Mouse (Mus musculus): ENCODE results near the gene Pde6d.
"Not testable (repeated sequence)": the region's sequence is repeated elsewhere in the genome, so short reads cannot be mapped to it uniquely, and the experiment has no call there.

The Pde6d gene

DNA sequence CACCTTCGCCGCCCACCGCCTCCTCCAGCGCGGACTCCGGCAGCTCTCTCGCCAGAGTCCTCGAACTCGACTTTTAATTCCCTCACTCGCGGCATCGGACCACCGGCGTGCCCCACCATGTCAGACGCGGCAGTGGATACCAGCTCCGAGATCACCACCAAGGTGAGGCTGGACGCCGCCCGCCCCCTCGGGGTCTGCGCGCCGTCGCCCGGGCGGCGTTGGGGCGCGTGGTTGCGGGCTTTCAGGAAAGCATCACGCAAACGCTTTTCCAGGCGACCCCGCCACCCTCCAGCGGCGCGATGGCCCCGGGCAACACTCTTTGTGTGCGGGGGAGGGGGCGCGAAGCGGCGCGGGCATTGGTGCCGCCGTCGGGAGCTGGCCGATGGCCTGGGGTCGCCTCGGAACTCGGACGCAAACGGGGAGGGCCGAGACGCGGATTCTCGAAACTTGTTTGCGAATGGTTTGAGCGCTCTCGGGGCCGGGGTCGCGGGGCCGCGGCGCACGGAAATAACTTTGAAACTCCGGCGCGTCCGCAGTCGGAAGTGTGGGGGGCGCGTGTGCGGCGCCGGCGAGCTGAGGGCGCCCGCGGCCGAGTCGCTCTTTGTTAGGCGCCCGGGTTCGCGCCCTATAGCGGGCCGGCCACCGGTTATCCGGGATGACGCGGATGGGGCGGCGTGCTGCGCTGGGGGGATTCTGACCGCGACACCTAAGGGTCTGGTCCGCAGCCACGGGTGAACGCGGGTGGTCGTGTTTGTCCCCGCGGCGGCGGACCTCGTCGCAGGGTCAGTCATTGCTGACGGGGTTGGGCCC is 55.4 kb downstream of the Pde6d start:
- DNase-seq (ENCODE audit: low spot score): no peak

DNA sequence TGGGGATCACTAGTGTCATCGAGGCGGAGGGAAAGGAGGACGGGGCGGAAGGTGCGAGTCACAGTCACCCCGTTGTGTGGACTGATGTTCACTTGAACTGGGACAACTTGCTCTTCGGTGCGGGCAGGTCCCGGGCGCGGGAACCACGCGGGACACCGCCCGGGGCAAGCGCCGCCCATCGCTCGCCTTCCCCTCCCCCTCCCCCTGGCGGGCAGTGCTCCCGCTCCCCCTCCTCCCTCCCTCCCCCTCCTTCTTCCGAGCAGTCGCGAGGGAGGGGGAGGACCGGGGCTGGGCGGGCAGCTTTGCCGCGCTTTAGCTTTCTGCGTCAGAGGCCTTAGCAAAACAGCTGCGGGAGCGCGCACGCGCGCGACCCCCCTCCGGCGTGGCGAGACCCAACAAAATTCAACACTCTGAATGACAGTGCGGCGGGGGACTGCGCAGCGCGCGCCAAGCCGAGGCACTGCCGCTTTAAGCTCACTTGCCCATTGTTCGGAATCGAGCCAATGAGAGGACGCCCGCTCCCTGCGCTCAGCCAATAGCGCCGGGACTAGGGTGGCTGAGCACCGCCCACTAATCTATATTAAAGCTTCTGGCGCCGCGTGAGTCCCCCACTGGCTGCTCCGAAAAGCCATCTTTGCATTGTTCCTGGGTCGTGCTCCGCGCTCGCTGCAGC is 56.2 kb downstream of the Pde6d start, which contains the start of gene Ptma:
Ptma (plus strand) TSS at position 611 of the 673 bp plus-strand sequence.
- peak; percentile 99 for DNase-seq (ENCODE audit: low spot score)

- no peak for DNase-seq (ENCODE audit: low spot score)
These were observed 56.8 kb downstream of the Pde6d start for GRCm38 (mm10) chr1:86525499-86526115.

DNA sequence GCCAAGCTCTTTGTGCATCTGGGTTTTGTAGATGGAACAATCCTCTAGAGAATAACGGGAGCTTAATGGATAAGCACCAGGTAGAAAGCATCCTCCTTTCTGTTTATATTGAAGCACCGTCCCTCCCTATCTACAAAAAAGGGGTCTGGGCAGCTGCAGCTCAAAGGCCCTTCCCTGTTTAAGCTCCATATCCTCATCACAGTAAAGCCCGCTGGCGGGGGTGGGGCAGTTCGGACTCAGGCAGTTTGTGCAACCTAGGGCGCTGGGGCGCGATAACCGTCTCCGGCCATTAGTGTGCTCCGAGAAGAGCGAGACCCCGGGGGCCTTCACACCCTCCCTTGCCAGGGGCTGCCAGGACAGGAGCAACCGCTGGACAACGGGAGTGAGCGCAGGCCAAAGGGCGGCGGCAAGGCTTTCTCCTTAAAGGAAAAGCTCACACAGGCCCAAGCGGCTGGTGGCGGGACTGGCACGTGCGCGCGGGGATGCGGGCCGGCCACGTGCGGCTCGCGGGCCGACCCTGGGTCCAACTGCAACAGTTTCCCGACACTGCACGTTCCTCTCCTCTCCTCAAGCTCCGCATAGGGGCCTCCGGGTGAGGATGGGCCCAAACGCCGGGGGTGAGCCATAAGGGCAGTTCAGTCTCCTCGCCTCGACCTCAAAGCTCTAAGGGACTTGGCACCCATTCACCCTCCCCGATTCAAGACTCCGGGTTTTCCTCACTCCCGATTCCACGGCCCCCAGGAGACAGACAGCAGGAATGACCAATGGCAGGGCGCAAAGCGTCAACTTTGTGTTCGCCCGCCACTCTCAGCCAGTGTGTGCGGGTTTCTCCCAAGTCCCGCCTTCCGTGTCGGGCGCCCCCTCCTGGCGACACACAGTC is 57.6 kb downstream of the Pde6d start:
- DNase-seq (ENCODE audit: low spot score): peak; percentile 99

GRCm38 (mm10) chr1:86523776-86524618 is 58.4 kb downstream of the Pde6d start:
- DNase-seq (ENCODE audit: low spot score): no peak

DNA sequence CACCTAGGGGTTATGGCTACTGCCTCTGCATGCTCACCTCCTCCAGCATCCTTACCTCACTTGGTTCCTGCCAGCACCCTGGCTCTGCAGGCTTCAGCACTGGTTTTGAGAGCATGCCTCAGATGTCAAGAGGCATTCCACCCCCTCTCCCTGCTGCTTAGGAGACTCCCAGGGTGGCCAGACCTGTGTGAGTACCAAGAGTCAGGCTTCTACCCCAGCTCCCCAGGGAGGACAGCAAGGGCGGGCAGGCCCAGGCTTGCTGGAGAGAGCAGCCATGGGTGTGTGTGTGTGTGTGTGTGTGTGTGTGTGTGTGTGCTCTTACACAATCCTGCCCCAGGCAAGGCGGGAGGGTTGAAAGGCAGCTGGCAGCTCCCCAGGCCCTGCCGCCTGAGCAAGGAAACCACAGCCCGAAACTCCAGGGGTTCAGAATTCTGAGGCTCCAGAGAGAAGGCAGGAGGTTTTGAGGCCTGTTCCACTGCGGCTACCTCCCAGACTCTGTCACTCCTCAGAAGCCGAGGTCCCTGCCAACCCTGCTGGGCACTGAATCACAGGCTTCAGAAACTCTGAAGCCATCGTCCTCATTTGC is 60.0 kb downstream of the Pde6d start:
- peak; percentile 90 for DNase-seq (ENCODE audit: low spot score)

DNA sequence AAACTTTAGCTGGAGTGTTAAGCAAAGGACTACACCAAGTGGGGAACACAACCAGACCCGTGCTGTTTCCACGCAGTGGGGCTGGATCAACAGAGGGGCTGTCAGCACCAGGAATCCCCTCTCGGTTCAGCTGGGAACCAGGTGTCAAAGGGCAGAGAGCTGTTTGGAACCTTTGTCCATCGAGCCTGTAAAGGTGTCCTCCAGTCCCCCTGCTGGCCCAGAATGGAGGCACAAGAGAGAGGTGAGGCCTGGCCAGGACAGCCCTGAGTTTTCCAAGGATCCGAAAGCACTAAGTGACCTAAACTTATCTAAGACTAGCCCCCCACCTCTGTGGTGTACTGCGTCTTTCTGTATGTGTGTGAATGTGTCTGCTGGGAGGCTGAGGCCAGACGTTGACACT is 62.1 kb downstream of the Pde6d start:
- no peak for DNase-seq (ENCODE audit: low spot score)

DNA sequence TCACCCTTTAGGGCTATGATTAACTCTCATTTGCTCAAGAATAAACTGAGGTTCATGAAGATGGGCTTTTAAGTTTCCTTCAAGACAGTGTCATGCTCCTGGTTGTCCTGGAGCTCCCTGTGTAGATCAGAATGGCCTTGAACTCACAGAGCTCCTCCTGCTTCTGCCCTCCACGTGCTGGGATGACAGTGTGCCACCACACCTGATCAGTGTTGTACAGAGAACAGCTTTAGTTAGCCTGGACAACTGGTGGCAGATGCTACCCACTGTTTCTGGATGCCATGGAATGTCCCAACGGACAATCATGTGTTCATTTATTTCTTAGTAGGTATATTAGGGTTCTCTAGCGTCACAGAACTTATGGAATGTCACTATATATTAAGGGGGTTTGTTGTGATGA is 65.4 kb downstream of the Pde6d start:
- no peak for DNase-seq (ENCODE audit: low spot score)

GRCm38 (mm10) chr1:86515715-86516410 is 66.6 kb downstream of the Pde6d start:
- no peak for DNase-seq (ENCODE audit: low spot score)

DNA sequence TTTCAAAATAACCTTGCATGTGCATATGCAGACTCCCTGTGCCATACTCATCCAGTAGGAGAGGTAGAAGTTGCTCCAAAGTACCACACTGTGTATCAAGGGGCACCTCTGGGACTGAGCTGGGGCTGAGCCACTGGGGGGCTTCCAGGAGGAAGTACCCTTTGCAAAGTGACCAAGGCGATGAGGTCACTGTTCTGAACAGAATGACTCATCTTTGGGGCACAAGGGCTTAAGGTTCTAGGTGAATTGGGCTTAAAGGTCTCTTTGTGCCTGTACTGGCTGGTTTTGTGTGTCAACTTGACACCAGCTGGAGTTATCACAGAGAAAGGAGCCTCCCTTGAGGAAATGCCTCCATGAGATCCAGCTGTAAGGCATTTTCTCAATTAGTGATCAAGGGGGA is 69.4 kb downstream of the Pde6d start:
- DNase-seq (ENCODE audit: low spot score): not testable (repeated sequence)

- no peak for DNase-seq (ENCODE audit: low spot score)
These were observed 70.2 kb downstream of the Pde6d start for GRCm38 (mm10) chr1:86512154-86512720.

DNA sequence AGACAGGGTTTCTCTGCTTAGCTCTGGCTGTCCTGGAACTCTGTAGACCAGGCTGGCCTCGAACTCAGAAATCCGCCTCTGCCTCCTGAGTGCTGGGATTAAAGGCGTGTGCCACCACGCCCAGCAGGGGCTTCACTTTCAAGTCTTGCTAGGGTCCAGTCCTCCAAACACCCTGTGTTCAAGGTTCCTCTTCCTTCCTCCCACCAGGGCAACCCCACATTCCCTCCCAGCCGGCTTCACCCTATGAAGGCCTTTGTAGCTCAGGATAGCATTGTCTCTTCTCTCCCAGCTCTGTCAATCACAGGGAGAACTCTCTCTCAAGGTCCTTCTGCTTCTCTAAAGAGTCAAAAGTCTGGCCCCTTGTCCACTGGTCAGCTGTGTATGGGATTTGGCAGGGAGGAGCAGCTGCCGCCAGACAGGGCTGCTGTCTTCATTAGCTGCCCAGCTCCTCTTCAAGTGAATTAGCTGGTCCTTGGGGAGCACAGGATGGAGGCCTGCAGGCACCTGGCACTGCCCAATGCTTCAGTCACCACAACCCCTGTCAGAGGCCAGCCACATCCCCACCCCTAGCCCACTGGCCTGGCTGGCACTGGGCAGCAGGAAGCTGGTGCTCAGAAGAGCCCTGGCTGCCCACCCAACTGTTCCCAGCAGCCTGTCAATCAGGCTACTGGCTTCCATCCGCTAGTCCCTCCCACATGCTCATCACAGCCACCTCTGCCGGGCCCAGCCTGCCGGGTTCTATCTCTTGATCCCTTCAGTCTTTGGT is 71.6 kb downstream of the Pde6d start:
- DNase-seq (ENCODE audit: low spot score): no peak

DNA sequence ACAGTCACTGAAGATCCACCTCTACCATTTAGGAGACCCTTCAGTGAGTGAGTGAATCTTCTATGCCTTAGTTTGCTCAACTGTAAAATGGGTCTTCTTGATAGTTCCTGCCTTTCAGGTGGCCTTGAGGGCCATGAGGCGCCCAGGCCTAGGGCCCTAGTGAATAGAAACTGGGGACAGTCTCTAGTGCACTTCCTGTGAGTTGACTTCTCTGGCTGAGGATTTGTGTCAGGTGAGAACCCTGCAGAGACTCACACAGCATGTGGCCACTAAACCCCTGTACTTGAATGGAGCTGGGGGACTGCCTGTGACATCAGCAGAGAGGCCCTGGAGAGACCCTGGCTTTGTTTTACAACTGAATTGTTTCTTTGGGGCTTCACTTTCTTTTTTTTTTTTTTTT is 72.2 kb downstream of the Pde6d start:
- DNase-seq (ENCODE audit: low spot score): no peak

- peak; percentile 85 for DNase-seq (ENCODE audit: low spot score)
These were observed 73.0 kb downstream of the Pde6d start for GRCm38 (mm10) chr1:86509410-86509809.

- no peak for DNase-seq (ENCODE audit: low spot score)
These were observed 74.6 kb downstream of the Pde6d start for GRCm38 (mm10) chr1:86507866-86508265.

GRCm38 (mm10) chr1:86506420-86506819 is 76.0 kb downstream of the Pde6d start:
- no peak for DNase-seq (ENCODE audit: low spot score)

GRCm38 (mm10) chr1:86505461-86505860 is 77.0 kb downstream of the Pde6d start:
- peak; percentile 70 for DNase-seq (ENCODE audit: low spot score)

GRCm38 (mm10) chr1:86504697-86505421 is 77.6 kb downstream of the Pde6d start:
- no peak for DNase-seq (ENCODE audit: low spot score)

Measured in adipocyte (in vitro differentiated cells).